28 mouse cellular contexts compared by ENCODE assay signal in genomic region chr5:85485157-85485556, GRCm38 (mm10).
"Had no signal": no experiment of that assay in that cellular context is flagged by ENCODE, and none has a peak within 500 bp of the region (broad histone marks: within the 10 kb centered on the region; RNA-seq: fewer than 3 reads in every experiment).

No protein-coding gene starts in this region.

- H3K27ac ChIP-seq: heart, adult 2 months; heart, embryonic 13.5 days; heart, embryonic 15.5 days; hindbrain, embryonic 13.5 days; hindbrain, embryonic 15.5 days; hindbrain, postnatal 0 days; kidney, embryonic 15.5 days; kidney, postnatal 0 days; limb, embryonic 10.5 days; limb, embryonic 12.5 days; liver, embryonic 13.5 days; liver, embryonic 15.5 days had no signal

- H3K4me1 ChIP-seq: heart, embryonic 13.5 days; heart, embryonic 15.5 days; hindbrain, embryonic 13.5 days; hindbrain, embryonic 15.5 days; kidney, embryonic 15.5 days; limb, embryonic 10.5 days; limb, embryonic 12.5 days; liver, embryonic 13.5 days; liver, embryonic 15.5 days had no signal

- H3K36me3 ChIP-seq: heart, embryonic 13.5 days; heart, embryonic 15.5 days; hindbrain, embryonic 13.5 days; hindbrain, embryonic 15.5 days; kidney, embryonic 15.5 days; limb, embryonic 10.5 days; limb, embryonic 12.5 days; liver, embryonic 13.5 days; liver, embryonic 15.5 days had no signal

- H3K9ac ChIP-seq: heart, embryonic 13.5 days; heart, embryonic 15.5 days; hindbrain, embryonic 13.5 days; hindbrain, embryonic 15.5 days; kidney, embryonic 15.5 days; limb, embryonic 12.5 days; liver, embryonic 13.5 days; liver, embryonic 15.5 days had no signal

- H3K9me3 ChIP-seq: heart, embryonic 15.5 days; hindbrain, embryonic 13.5 days; hindbrain, embryonic 15.5 days; kidney, embryonic 15.5 days; limb, embryonic 10.5 days; limb, embryonic 12.5 days; liver, embryonic 13.5 days; liver, embryonic 15.5 days had no signal

- H3K27me3 ChIP-seq: heart, embryonic 13.5 days; heart, embryonic 15.5 days; hindbrain, embryonic 13.5 days; hindbrain, embryonic 15.5 days; kidney, embryonic 15.5 days; limb, embryonic 12.5 days; liver, embryonic 13.5 days; liver, embryonic 15.5 days had no signal

- ATAC-seq: intestine, embryonic 16.5 days had no signal

- DNase-seq: gastrocnemius, postnatal 14 days; gastrocnemius, postnatal 36 days; heart, adult 11 months; heart, adult 2 months; heart, postnatal 14 days; heart, postnatal 36 days; kidney, adult 11 months; kidney, adult 2 months; kidney, adult 9 months; kidney, postnatal 14 days; kidney, postnatal 36 days; layer of hippocampus, adult 9-11 months; layer of hippocampus, postnatal 36 days; liver; liver, embryonic 13.5 days had no signal

- H3K4me3 ChIP-seq: heart, adult 2 months; heart, embryonic 13.5 days; heart, embryonic 15.5 days; hindbrain, embryonic 13.5 days; hindbrain, embryonic 15.5 days; kidney, embryonic 15.5 days; limb, embryonic 10.5 days; limb, embryonic 12.5 days; liver, embryonic 13.5 days; liver, embryonic 15.5 days had no signal

- H3K4me2 ChIP-seq: heart, embryonic 11.5 days; heart, embryonic 13.5 days; heart, embryonic 15.5 days; hindbrain, embryonic 13.5 days; hindbrain, embryonic 15.5 days; kidney, embryonic 15.5 days; limb, embryonic 12.5 days; liver, embryonic 11.5 days; liver, embryonic 13.5 days; liver, embryonic 15.5 days had no signal
